Mouse (Mus musculus): Measurements from ENCODE around the gene Hist1h3g. TPM values are rescaled to one million over a fixed set of nuclear protein-coding genes. Genes with fewer than 3 reads are reported as not detected.

Gene Hist1h3g
- polyA plus RNA-seq, 1 experiment from 2014 or later: 5.5 TPM

DNA sequence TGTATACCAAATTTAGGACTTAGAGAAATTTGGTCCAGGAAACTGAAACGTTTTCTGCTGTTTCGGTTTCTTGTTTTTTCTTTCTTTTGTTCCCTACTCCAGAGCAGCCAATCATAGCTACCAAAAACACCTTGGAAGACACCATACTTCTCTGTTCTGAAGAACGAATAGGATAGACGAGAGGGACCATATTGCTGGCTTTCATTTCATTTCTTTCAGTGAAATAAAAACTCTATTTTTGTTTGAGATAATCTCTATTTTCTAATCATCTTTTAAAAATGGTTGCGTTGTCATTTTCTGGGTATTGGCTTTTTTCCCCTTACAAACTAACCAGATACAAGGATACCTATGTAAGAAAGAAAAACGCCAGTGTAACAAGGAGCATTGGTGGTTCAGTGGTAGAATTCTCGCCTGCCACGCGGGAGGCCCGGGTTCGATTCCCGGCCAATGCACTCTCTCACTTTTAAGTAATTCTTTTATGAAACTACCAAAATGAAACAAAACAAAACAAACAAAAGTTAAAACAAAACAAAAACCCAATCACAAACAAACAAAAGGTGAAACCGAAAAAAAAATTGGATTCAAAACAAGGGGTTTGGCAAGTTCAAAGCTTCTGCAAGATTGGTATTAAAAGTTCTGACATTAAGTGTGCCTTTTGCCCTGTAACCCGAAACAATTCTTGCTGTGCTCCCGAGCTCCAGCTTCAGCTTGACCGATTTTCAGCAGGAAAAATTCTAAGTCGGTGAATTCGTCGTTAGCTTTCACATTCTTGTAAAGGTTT, 18.2 kb upstream of the Hist1h3g start:
- Histone ChIP-seq H3K27me3 (replicated peaks) (no peaks in the 10 kb centered on the region), H3K36me3 (no peaks in the 10 kb centered on the region), H3K27ac (replicated peaks) (peak overlapping the region; percentile 80), H3K9me3 (no peaks in the 10 kb centered on the region), H3K4me2 (peak overlapping the region; percentile 95), H3K4me1 (peaks cover 14% of the 10 kb centered on the region), H3K9ac (peak overlapping the region; percentile 80), H3K4me3 (peak overlapping the region; percentile 67)
- no peak for ATAC-seq (ENCODE audit: extremely low read depth, insufficient number of reproducible peaks, low FRiP score, low TSS enrichment)
- WGBS: under 1% methylated on average over 19 of the region's 19 CpGs

GRCm38 (mm10) chr13:23517603-23518294, 17.5 kb upstream of the Hist1h3g start:
- no peaks in the 10 kb centered on the region for H3K27me3 ChIP-seq (replicated peaks)
- H3K4me3 ChIP-seq: peak overlapping the region; percentile 67
- H3K36me3 ChIP-seq: no peaks in the 10 kb centered on the region
- peak overlapping the region; percentile 80 for H3K27ac ChIP-seq (replicated peaks)
- ATAC-seq (ENCODE audit: extremely low read depth, insufficient number of reproducible peaks, low FRiP score, low TSS enrichment): peak; percentile 72; the same call in 1 of the 2 replicates
- H3K9me3 ChIP-seq: no peaks in the 10 kb centered on the region
- peaks cover 14% of the 10 kb centered on the region for H3K4me1 ChIP-seq
- under 1% methylated on average over 27 of the region's 27 CpGs for WGBS
- H3K9ac ChIP-seq: peak overlapping the region; percentile 80
- peak overlapping the region; percentile 95 for H3K4me2 ChIP-seq

GRCm38 (mm10) chr13:23518295-23518603, 17.0 kb upstream of the Hist1h3g start:
- Histone ChIP-seq H3K27me3 (replicated peaks) (no peaks in the 10 kb centered on the region), H3K4me1 (peaks cover 14% of the 10 kb centered on the region), H3K4me3 (peak overlapping the region; percentile 67), H3K4me2 (peak overlapping the region; percentile 95), H3K27ac (replicated peaks) (peak overlapping the region; percentile 62), H3K9ac (peak overlapping the region; percentile 75), H3K9me3 (no peaks in the 10 kb centered on the region), H3K36me3 (no peaks in the 10 kb centered on the region)
- ATAC-seq (ENCODE audit: extremely low read depth, insufficient number of reproducible peaks, low FRiP score, low TSS enrichment): no peak
- under 1% methylated on average over 6 of the region's 6 CpGs for WGBS

GRCm38 (mm10) chr13:23518885-23519284, 16.3 kb upstream of the Hist1h3g start:
- Histone ChIP-seq H3K36me3 (no peaks in the 10 kb centered on the region), H3K27me3 (replicated peaks) (no peaks in the 10 kb centered on the region), H3K4me2 (peak overlapping the region; percentile 95), H3K4me3 (peak overlapping the region; percentile 67), H3K4me1 (peaks cover 14% of the 10 kb centered on the region), H3K9me3 (no peaks in the 10 kb centered on the region), H3K27ac (replicated peaks) (peak overlapping the region; percentile 72), H3K9ac (peak overlapping the region; percentile 68)
- no peak for ATAC-seq (ENCODE audit: extremely low read depth, insufficient number of reproducible peaks, low FRiP score, low TSS enrichment)
- WGBS: under 1% methylated on average over 6 of the region's 6 CpGs

DNA sequence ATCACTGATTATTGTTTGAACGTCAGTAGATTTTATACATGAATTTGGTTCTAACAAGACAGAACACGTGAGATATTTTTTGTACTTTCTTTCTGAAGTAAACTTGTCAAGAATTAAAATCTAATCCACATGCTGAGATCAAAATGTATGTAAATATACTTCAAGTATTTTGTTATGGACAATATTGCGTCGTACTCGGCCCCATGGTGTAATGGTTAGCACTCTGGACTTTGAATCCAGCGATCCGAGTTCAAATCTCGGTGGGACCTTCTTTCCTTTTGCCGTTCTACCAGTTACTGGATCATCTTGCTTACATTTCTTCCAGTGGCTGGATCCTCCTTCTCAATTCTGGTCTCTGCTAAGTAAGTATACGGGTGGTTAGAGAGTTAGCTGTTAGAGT, 15.8 kb upstream of the Hist1h3g start:
- ATAC-seq (ENCODE audit: extremely low read depth, insufficient number of reproducible peaks, low FRiP score, low TSS enrichment): 0 out of 2 replicates have a peak, but pooled peaks have one; percentile 11
- WGBS: under 1% methylated on average over 10 of the region's 10 CpGs
- H3K9ac ChIP-seq: peak overlapping the region; percentile 68

DNA sequence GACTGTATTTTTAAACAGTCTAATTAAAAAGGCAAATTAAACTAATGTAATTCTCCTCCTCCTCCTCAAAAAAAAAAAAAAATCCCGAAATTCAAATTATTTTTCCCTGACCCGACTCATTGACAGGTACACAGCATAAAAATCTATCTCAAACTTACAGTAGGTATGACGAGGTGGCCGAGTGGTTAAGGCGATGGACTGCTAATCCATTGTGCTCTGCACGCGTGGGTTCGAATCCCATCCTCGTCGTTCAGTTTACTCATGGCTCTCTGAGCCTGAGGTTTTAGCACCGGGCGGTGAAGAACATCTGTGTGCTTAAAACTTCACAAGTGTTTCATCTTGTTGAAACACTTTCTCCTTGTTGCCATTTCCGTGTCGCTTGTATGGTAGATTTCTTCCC, 13.5 kb upstream of the Hist1h3g start:
- Histone ChIP-seq H3K9ac (no peak overlapping the region), H3K9me3 (no peaks in the 10 kb centered on the region), H3K36me3 (no peaks in the 10 kb centered on the region), H3K4me1 (peaks cover 17% of the 10 kb centered on the region), H3K27me3 (replicated peaks) (no peaks in the 10 kb centered on the region), H3K27ac (replicated peaks) (no peak overlapping the region), H3K4me3 (peak overlapping the region; percentile 28), H3K4me2 (peak overlapping the region; percentile 59)
- WGBS: under 1% methylated on average over 14 of the region's 14 CpGs
- no peak for ATAC-seq (ENCODE audit: extremely low read depth, insufficient number of reproducible peaks, low FRiP score, low TSS enrichment)

More for the DNA sequence above, 15.8 kb upstream of the Hist1h3g start:
- H3K4me3 ChIP-seq: peak overlapping the region; percentile 67
- H3K4me2 ChIP-seq: peak overlapping the region; percentile 95
- H3K36me3 ChIP-seq: no peaks in the 10 kb centered on the region
- no peaks in the 10 kb centered on the region for H3K27me3 ChIP-seq (replicated peaks)
- peaks cover 14% of the 10 kb centered on the region for H3K4me1 ChIP-seq
- H3K9me3 ChIP-seq: no peaks in the 10 kb centered on the region
- H3K27ac ChIP-seq (replicated peaks): peak overlapping the region; percentile 72

DNA sequence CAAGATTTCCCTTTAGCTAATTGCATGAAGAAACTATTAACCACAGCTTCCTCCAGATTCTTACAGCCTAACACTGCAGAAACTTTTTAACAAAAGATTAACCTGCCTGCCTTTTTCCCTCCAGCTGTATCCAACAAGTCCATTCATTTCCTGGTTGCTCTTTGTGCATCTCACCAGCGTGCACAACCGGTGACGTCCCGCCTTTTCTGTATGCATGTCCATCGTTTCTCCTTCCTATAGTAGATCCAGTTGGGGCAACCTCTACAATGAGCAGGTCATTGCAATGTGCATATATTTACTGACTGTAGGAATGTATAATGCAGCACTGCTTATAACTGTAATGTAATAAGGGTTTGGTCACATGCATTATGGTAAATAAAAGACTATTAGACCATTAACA, 11.2 kb upstream of the Hist1h3g start:
- H3K9me3 ChIP-seq: no peaks in the 10 kb centered on the region
- peaks cover 28% of the 10 kb centered on the region for H3K4me1 ChIP-seq
- H3K4me2 ChIP-seq: no peak overlapping the region
- H3K4me3 ChIP-seq: no peak overlapping the region
- H3K27me3 ChIP-seq (replicated peaks): no peaks in the 10 kb centered on the region
- ATAC-seq (ENCODE audit: extremely low read depth, insufficient number of reproducible peaks, low FRiP score, low TSS enrichment): no peak
- H3K36me3 ChIP-seq: no peaks in the 10 kb centered on the region
- no peak overlapping the region for H3K9ac ChIP-seq
- H3K27ac ChIP-seq (replicated peaks): no peak overlapping the region
- 42% methylated on average over 5 of the region's 5 CpGs for WGBS

- Histone ChIP-seq H3K36me3 (no peaks in the 10 kb centered on the region), H3K27ac (replicated peaks) (no peak overlapping the region), H3K9me3 (no peaks in the 10 kb centered on the region), H3K9ac (no peak overlapping the region), H3K4me3 (no peak overlapping the region), H3K4me2 (no peak overlapping the region), H3K4me1 (peaks cover 31% of the 10 kb centered on the region), H3K27me3 (replicated peaks) (no peaks in the 10 kb centered on the region)
- WGBS: 13% methylated on average over 5 of the region's 5 CpGs
- ATAC-seq (ENCODE audit: extremely low read depth, insufficient number of reproducible peaks, low FRiP score, low TSS enrichment): no peak; the same call in 1 of the 2 replicates
Observed at GRCm38 (mm10) chr13:23524654-23525053, 10.6 kb upstream of the Hist1h3g start.

- Histone ChIP-seq H3K4me2 (peak overlapping the region; percentile 71), H3K4me3 (peak overlapping the region; percentile 56), H3K4me1 (peaks cover 30% of the 10 kb centered on the region), H3K36me3 (no peaks in the 10 kb centered on the region), H3K27me3 (replicated peaks) (no peaks in the 10 kb centered on the region), H3K9me3 (no peaks in the 10 kb centered on the region), H3K27ac (replicated peaks) (no peak overlapping the region), H3K9ac (peak overlapping the region; percentile 78)
- WGBS: 2% methylated on average over 10 of the region's 10 CpGs
- no peak for ATAC-seq (ENCODE audit: extremely low read depth, insufficient number of reproducible peaks, low FRiP score, low TSS enrichment)
Observed at GRCm38 (mm10) chr13:23525901-23526300, 9.3 kb upstream of the Hist1h3g start.

DNA sequence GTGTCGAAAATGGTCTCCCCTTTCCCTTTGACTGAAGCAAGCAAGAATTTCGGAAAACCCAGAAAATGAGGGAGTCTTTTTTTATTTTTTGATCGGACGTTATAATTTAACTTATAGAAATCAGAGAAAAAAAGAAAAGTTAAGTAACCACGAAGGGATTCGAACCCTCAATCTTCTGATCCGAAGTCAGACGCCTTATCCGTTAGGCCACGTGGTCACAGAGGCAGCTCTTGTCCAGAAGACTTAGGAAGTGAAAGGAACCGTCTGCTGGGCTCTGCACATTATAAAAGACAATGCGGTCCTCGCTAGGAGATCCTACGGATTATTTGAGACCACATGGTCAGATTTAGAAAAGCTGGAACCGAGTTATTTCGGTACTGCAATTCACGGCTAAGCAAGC, 8.9 kb upstream of the Hist1h3g start:
- Histone ChIP-seq H3K4me2 (peak overlapping the region; percentile 71), H3K4me3 (peak overlapping the region; percentile 56), H3K9ac (peak overlapping the region; percentile 78), H3K27ac (replicated peaks) (peak overlapping the region; percentile 63; the same call in 1 of the 2 replicates), H3K27me3 (replicated peaks) (no peaks in the 10 kb centered on the region), H3K9me3 (no peaks in the 10 kb centered on the region), H3K4me1 (peaks cover 26% of the 10 kb centered on the region), H3K36me3 (no peaks in the 10 kb centered on the region)
- no peak for ATAC-seq (ENCODE audit: extremely low read depth, insufficient number of reproducible peaks, low FRiP score, low TSS enrichment)
- under 1% methylated on average over 17 of the region's 17 CpGs for WGBS

DNA sequence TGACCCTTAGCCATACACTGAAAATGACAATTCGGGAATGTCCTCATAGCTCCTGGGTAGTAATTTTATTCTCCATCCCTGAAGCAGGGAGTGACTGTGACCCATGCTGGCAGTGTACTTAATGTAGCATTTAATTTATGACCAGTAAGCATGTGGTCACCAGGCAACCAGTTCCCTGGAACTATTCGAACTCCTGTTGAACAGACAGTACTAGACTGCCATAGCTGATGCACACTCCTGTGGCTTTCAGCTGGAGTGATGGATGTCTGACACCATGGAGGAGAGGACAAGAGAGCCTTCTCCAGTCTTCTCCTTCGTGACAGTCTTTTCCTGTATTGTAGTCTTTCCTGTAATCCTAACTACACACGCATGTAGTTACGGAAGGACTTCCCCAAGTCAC, 6.2 kb upstream of the Hist1h3g start:
- H3K9ac ChIP-seq: peak overlapping the region; percentile 70
- H3K4me1 ChIP-seq: peaks cover 38% of the 10 kb centered on the region
- H3K4me3 ChIP-seq: no peak overlapping the region
- no peak for ATAC-seq (ENCODE audit: extremely low read depth, insufficient number of reproducible peaks, low FRiP score, low TSS enrichment)
- no peaks in the 10 kb centered on the region for H3K27me3 ChIP-seq (replicated peaks)
- WGBS: 84% methylated on average over 5 of the region's 5 CpGs
- H3K4me2 ChIP-seq: peak overlapping the region; percentile 81
- no peaks in the 10 kb centered on the region for H3K9me3 ChIP-seq
- H3K36me3 ChIP-seq: no peaks in the 10 kb centered on the region
- H3K27ac ChIP-seq (replicated peaks): peak overlapping the region; percentile 99

Data from heart, embryonic 13.5 days (tissue).